Mouse (Mus musculus): ENCODE measurements at regions not wholly inside any gene's neighbourhood (a gene's known extent, or its start where the extent isn't known, plus 50 kb on each side); places are given as distances from the start of the nearest gene placed in this dataset.
A peak's percentile ranks its signal among the peaks of the same experiment; 100 is the strongest.

GRCm38 (mm10) chr3:35242871-35243529 is 510.9 kb upstream of the Atp11b start:
- H3K9ac ChIP-seq = no peak overlapping the region
- 0 out of 2 replicates have a peak, but pooled peaks have one; percentile 18 for ATAC-seq (ENCODE audit: low FRiP score)
- H3K36me3 ChIP-seq = no peaks in the 10 kb centered on the region
- H3K27me3 ChIP-seq = peaks cover 4% of the 10 kb centered on the region; the same call in 1 of the 2 replicates
- peaks cover 22% of the 10 kb centered on the region for H3K4me1 ChIP-seq
- no peak overlapping the region for H3K4me3 ChIP-seq
- H3K4me2 ChIP-seq (replicated peaks) = no peak overlapping the region
- H3K27ac ChIP-seq = 0 out of 2 replicates have a peak overlapping the region, but pooled peaks have one; percentile 48
- no peaks in the 10 kb centered on the region for H3K9me3 ChIP-seq (replicated peaks)
- WGBS = 57% methylated on average over 10 of the region's 10 CpGs

DNA sequence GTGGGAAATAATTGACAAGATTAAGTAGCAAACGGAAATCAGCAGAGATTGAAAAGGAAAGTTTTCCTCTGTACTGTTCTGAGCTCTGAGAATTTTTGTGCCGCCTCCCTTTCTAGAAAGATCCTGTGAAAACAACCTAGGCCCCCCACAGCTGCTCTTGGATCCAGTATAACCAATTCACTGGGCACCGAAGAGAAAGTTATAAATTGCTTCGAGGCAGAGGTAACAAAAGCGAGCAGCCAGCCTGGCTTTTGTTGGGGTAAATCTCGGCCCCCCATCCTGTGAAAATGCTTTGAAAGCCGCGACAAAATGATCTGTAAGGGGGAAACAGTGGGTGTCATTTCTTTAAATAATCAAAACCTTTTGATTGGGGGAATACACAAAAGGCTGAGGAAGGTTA is 508.9 kb upstream of the Atp11b start:
- Histone ChIP-seq H3K4me2 (replicated peaks) (no peak overlapping the region), H3K27me3 (peaks cover 4% of the 10 kb centered on the region; the same call in 1 of the 2 replicates), H3K4me3 (no peak overlapping the region), H3K27ac (no peak overlapping the region), H3K4me1 (peaks cover 22% of the 10 kb centered on the region), H3K9me3 (replicated peaks) (no peaks in the 10 kb centered on the region), H3K9ac (no peak overlapping the region), H3K36me3 (no peaks in the 10 kb centered on the region)
- ATAC-seq (ENCODE audit: low FRiP score) = no peak
- 6% methylated on average over 8 of the region's 8 CpGs for WGBS

DNA sequence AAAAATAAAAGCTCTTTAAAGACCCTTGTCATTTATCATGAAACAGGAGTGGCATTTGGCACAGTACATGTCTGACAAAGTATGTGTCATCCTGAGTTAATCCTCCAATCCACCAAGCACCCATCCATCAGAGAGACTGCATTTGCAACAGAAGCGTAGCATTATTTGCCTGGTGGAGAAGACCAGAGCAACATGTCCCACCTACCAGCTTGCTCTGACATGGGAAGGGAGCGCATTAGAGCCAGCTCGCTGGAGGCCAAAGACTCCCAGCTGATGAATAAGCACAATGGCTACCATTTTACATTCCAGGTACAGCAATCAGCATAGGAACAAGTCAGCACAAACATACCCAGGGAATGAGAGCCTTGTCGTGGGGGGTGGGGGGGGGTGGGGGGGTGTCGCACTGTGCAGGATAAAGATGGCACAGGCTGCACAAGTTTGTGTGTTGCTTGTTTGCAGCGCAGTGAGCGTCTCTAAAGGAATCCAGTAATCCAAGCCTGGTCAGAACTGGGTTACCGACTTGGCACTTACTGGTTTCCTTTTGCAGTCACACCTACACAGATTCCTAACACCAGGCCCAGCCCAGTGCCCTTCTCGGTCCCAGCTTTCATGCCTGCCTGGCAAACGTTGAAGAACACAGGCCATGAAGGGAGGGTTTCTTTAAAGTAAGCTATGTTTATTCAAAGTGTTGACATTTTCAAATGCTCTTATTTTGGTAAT is 507.8 kb upstream of the Atp11b start:
- no peak overlapping the region for H3K4me2 ChIP-seq (replicated peaks)

DNA sequence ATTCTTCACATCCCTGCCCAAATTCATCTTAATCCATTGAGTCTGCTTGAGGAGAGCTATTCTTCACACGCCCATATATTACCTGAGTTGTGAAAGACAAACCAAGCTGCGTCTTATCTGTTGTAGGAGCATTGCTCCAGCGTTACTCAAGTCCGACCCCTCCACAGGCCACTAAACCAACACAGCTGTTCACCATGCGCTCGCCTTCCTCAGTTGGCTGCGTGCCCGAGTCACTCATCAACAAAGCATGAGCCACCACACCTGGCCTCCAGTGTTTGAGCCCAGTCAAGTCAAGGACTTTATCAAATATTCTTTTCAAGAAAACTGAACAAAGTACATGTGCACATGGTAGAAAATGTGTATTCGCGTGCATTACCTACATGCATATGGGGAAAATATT is 504.7 kb upstream of the Atp11b start:
- no peak overlapping the region for H3K4me3 ChIP-seq
- no peak for ATAC-seq (ENCODE audit: low FRiP score)
- H3K27me3 ChIP-seq = peaks cover 4% of the 10 kb centered on the region; the same call in 1 of the 2 replicates
- H3K36me3 ChIP-seq = no peaks in the 10 kb centered on the region
- H3K4me2 ChIP-seq (replicated peaks) = no peak overlapping the region
- H3K4me1 ChIP-seq = peaks cover 9% of the 10 kb centered on the region; the same call in 1 of the 2 replicates
- H3K27ac ChIP-seq = no peak overlapping the region
- H3K9ac ChIP-seq = no peak overlapping the region
- 65% methylated on average over 10 of the region's 10 CpGs for WGBS
- H3K9me3 ChIP-seq (replicated peaks) = no peaks in the 10 kb centered on the region

More for the DNA sequence above, 507.8 kb upstream of the Atp11b start:
- peaks cover 4% of the 10 kb centered on the region; the same call in 1 of the 2 replicates for H3K27me3 ChIP-seq
- H3K27ac ChIP-seq = no peak overlapping the region
- no peaks in the 10 kb centered on the region for H3K36me3 ChIP-seq
- H3K4me3 ChIP-seq = no peak overlapping the region
- WGBS = 56% methylated on average over 10 of the region's 10 CpGs
- no peak for ATAC-seq (ENCODE audit: low FRiP score)
- peaks cover 22% of the 10 kb centered on the region for H3K4me1 ChIP-seq
- no peak overlapping the region for H3K9ac ChIP-seq
- H3K9me3 ChIP-seq (replicated peaks) = no peaks in the 10 kb centered on the region

- Histone ChIP-seq H3K4me1 (0 out of 2 replicates have a peak, but pooled peaks cover 2% of the 10 kb centered on the region), H3K9ac (no peak overlapping the region), H3K9me3 (replicated peaks) (no peaks in the 10 kb centered on the region), H3K27ac (no peak overlapping the region), H3K36me3 (no peaks in the 10 kb centered on the region), H3K27me3 (peaks cover 4% of the 10 kb centered on the region; the same call in 1 of the 2 replicates), H3K4me3 (no peak overlapping the region), H3K4me2 (replicated peaks) (no peak overlapping the region)
- ATAC-seq (ENCODE audit: low FRiP score) = no peak
- 68% methylated on average over 14 of the region's 14 CpGs for WGBS
Measured at GRCm38 (mm10) chr3:35250092-35250749, 503.7 kb upstream of the Atp11b start.

DNA sequence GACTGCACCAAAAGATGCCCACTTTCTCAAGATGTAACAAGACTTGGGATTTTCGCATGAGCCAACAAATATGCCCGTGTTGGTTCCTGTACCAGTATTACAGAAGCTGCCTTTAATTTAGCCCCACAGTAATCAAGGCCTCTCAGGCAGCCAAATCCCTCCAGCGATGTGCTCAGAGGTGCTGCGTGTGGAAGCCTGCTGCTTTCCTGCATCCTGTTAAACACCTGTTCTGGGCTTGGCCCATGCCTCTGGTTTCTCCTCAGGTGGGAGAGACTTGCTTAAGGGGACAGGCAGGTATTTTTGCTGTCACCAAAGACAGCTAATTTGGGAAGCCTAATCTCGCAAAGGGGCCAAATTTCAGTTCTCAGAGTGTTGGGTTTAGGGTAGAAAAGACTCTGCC is 500.0 kb upstream of the Atp11b start:
- H3K4me3 ChIP-seq = no peak overlapping the region
- H3K9me3 ChIP-seq (replicated peaks) = no peaks in the 10 kb centered on the region
- H3K4me1 ChIP-seq = no peaks in the 10 kb centered on the region
- no peak overlapping the region for H3K4me2 ChIP-seq (replicated peaks)
- H3K27ac ChIP-seq = no peak overlapping the region
- no peaks in the 10 kb centered on the region for H3K36me3 ChIP-seq
- WGBS = 74% methylated on average over 5 of the region's 5 CpGs
- H3K9ac ChIP-seq = no peak overlapping the region
- no peak for ATAC-seq (ENCODE audit: low FRiP score)
- no peaks in the 10 kb centered on the region for H3K27me3 ChIP-seq

DNA sequence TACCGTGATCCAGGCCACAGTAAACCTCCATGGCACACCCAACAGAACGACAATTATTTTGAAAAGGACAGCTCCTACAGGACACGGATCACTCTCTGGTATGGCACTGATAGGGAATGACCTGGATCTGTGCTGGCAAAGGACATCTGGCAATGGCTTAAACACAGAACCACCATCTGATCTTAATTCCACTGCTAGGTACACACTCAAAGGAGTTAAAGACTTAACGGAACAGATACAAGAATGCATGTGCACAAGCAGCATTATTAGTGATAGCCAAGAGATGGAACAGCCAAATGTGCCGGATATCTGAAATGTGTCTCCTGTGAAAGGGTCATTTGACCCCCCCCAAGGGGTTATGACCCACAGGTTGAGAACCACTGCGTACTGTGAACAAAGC is 493.0 kb upstream of the Atp11b start:
- no peak overlapping the region for H3K4me2 ChIP-seq (replicated peaks)
- no peak for ATAC-seq (ENCODE audit: low FRiP score)
- H3K4me3 ChIP-seq = no peak overlapping the region
- 0 out of 2 replicates have a peak, but pooled peaks cover 5% of the 10 kb centered on the region for H3K9me3 ChIP-seq (replicated peaks)
- H3K9ac ChIP-seq = no peak overlapping the region
- WGBS = 88% methylated on average over 6 of the region's 6 CpGs
- no peaks in the 10 kb centered on the region for H3K36me3 ChIP-seq
- no peak overlapping the region for H3K27ac ChIP-seq
- no peaks in the 10 kb centered on the region for H3K27me3 ChIP-seq
- no peaks in the 10 kb centered on the region for H3K4me1 ChIP-seq

DNA sequence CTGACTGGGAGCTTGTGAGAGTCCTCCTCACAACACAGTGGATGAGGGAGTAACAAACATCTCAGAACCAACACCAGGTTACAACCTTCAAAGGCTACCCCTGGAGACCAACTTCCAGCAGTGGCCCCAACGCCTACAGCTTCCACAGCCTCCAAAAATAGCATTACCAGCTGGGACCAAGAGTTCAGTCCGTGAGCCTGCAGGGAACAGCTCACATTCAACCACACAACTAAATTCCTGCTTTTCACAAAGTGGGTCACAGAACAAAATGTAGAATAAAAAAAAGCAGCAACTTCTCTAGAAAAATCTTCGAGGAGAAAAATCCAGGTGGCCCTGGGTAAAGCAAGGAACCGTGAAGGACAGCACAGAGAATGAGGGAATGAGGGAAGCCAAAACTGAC is 485.0 kb upstream of the Atp11b start:
- no peak overlapping the region for H3K4me2 ChIP-seq (replicated peaks)
- WGBS = 68% methylated on average over 4 of the region's 4 CpGs
- no peak overlapping the region for H3K9ac ChIP-seq
- H3K36me3 ChIP-seq = no peaks in the 10 kb centered on the region
- H3K4me1 ChIP-seq = peaks cover 9% of the 10 kb centered on the region; the same call in 1 of the 2 replicates
- H3K4me3 ChIP-seq = no peak overlapping the region
- H3K9me3 ChIP-seq (replicated peaks) = no peaks in the 10 kb centered on the region
- no peak for ATAC-seq (ENCODE audit: low FRiP score)
- no peak overlapping the region for H3K27ac ChIP-seq
- H3K27me3 ChIP-seq = no peaks in the 10 kb centered on the region

- peak; percentile 52; the same call in 1 of the 2 replicates for ATAC-seq (ENCODE audit: low FRiP score)
- Histone ChIP-seq H3K27me3 (no peaks in the 10 kb centered on the region), H3K9ac (no peak overlapping the region), H3K27ac (no peak overlapping the region), H3K4me2 (replicated peaks) (no peak overlapping the region), H3K9me3 (replicated peaks) (no peaks in the 10 kb centered on the region), H3K4me1 (peaks cover 9% of the 10 kb centered on the region; the same call in 1 of the 2 replicates), H3K4me3 (no peak overlapping the region), H3K36me3 (no peaks in the 10 kb centered on the region)
- 49% methylated on average over 7 of the region's 7 CpGs for WGBS
Measured at GRCm38 (mm10) chr3:35269977-35270880, 483.7 kb upstream of the Atp11b start.

GRCm38 (mm10) chr3:35273546-35273945 is 480.4 kb upstream of the Atp11b start:
- H3K36me3 ChIP-seq = no peaks in the 10 kb centered on the region
- no peaks in the 10 kb centered on the region for H3K9me3 ChIP-seq (replicated peaks)
- H3K4me1 ChIP-seq = peaks cover 9% of the 10 kb centered on the region; the same call in 1 of the 2 replicates
- no peaks in the 10 kb centered on the region for H3K27me3 ChIP-seq
- no peak overlapping the region for H3K27ac ChIP-seq
- H3K4me3 ChIP-seq = no peak overlapping the region
- no peak overlapping the region for H3K4me2 ChIP-seq (replicated peaks)
- no peak for ATAC-seq (ENCODE audit: low FRiP score)
- H3K9ac ChIP-seq = no peak overlapping the region
- WGBS = 58% methylated on average over 5 of the region's 5 CpGs

- Histone ChIP-seq H3K4me3 (no peak overlapping the region), H3K9ac (no peak overlapping the region), H3K27me3 (no peaks in the 10 kb centered on the region), H3K9me3 (replicated peaks) (no peaks in the 10 kb centered on the region), H3K27ac (no peak overlapping the region), H3K4me2 (replicated peaks) (no peak overlapping the region), H3K4me1 (no peaks in the 10 kb centered on the region), H3K36me3 (no peaks in the 10 kb centered on the region)
- no peak for ATAC-seq (ENCODE audit: low FRiP score)
- WGBS = 70% methylated on average over 5 of the region's 5 CpGs
Measured at GRCm38 (mm10) chr3:35280981-35281380, 472.9 kb upstream of the Atp11b start.
